Mouse (Mus musculus) CH12.LX (cell line): Measurements from ENCODE around the gene Clmp. TPM values are rescaled to one million over a fixed set of nuclear protein-coding genes. Genes with fewer than 3 reads are reported as not detected.

Source experiments
- DNase-seq: peaks from one replicate; pipeline ENCODE4 v3.0.0-alpha.2; 2013; ENCODE audit errors: extremely low read depth
- H3K27ac ChIP-seq: 2 replicates; pipeline ENCODE4 v1.5.1; 2012; ENCODE audit warnings: low read depth, mild to moderate bottlenecking, control low read depth, moderate library complexity; ENCODE audit not compliant: insufficient read depth
- H3K27me3 ChIP-seq: replicated peaks from 2 replicates; pipeline ENCODE3; 2012; ENCODE audit warnings: inconsistent platforms
- H3K36me3 ChIP-seq, 2 experiments: replicated peaks in 1 of 2; 2 replicates each; pipeline versions ENCODE3 to v1.6.1; 2012; ENCODE audit warnings: inconsistent platforms in 1 of 2, low read length in 1 of 2, mild to moderate bottlenecking in 1 of 2, mixed read lengths in 1 of 2, moderate library complexity in 1 of 2; ENCODE audit not compliant: control insufficient read depth in 1 of 2, insufficient read depth in 1 of 2
- H3K4me1 ChIP-seq, 2 experiments: 2 replicates each; pipeline ENCODE4 v1.6.1; 2012; ENCODE audit warnings: inconsistent platforms in 1 of 2, moderate library complexity in 1 of 2; ENCODE audit not compliant: insufficient read depth in 2 of 2, control insufficient read depth in 1 of 2
- H3K4me2 ChIP-seq: 2 replicates; pipeline ENCODE4 v1.6.1; 2012; ENCODE audit warnings: low read depth, mild to moderate bottlenecking, control low read depth; ENCODE audit not compliant: poor library complexity, insufficient read depth, severe bottlenecking
- H3K4me3 ChIP-seq, 3 experiments: fragments of 150-350 bp in 1 of 3; sonication (generic) in 1 of 3; replicated peaks in 1 of 3; 2 replicates each; pipeline versions ENCODE3 to v1.5.1; 2011 to 2012; ENCODE audit warnings: low read depth in 2 of 3, low read length in 2 of 3, mild to moderate bottlenecking in 2 of 3, moderate library complexity in 2 of 3, control low read depth in 1 of 3, improper control_type of control experiment in 1 of 3, inconsistent platforms in 1 of 3, mixed read lengths in 1 of 3; ENCODE audit not compliant: poor library complexity in 1 of 3
- H3K79me2 ChIP-seq: replicated peaks from 2 replicates; pipeline ENCODE4 v1.6.1; 2012; ENCODE audit warnings: mild to moderate bottlenecking, moderate library complexity; ENCODE audit not compliant: control insufficient read depth, poor library complexity, insufficient read depth, severe bottlenecking; ENCODE audit errors: extremely low read depth
- H3K9ac ChIP-seq: 2 replicates; pipeline ENCODE4 v1.6.1; 2012; ENCODE audit warnings: low read depth, mild to moderate bottlenecking, control low read depth, moderate library complexity; ENCODE audit not compliant: insufficient read depth
- H3K9me3 ChIP-seq: replicated peaks from 2 replicates; pipeline ENCODE3; 2012; ENCODE audit warnings: low read length, inconsistent platforms, mixed read lengths
- BHLHE40 ChIP-seq: IDR thresholded peaks from 2 replicates; pipeline ENCODE4 v1.6.1; 2011; ENCODE audit warnings: mild to moderate bottlenecking, low read depth, low read length, improper control_type of control experiment
- CHD1 ChIP-seq: IDR thresholded peaks from 2 replicates; pipeline ENCODE4 v1.6.1; 2012; ENCODE audit warnings: low read depth, low read length, improper control_type of control experiment, inconsistent platforms
- CHD2 ChIP-seq: IDR thresholded peaks from 2 replicates; pipeline ENCODE4 v1.6.1; 2011; ENCODE audit warnings: low read length, improper control_type of control experiment
- CTCF ChIP-seq, 2 experiments: IDR thresholded peaks in 1 of 2; conservative IDR thresholded peaks in 1 of 2; 2 replicates each; pipeline ENCODE4 v1.5.1; 2011 to 2012; ENCODE audit warnings: low read depth in 2 of 2, low read length in 2 of 2, improper control_type of control experiment in 1 of 2, inconsistent platforms in 1 of 2, mild to moderate bottlenecking in 1 of 2, moderate library complexity in 1 of 2
- E2F4 ChIP-seq: IDR thresholded peaks from 2 replicates; pipeline ENCODE4 v1.6.1; 2011; ENCODE audit warnings: low read depth, low read length, improper control_type of control experiment; ENCODE audit not compliant: insufficient replicate concordance
- EP300 ChIP-seq: IDR thresholded peaks from 2 replicates; pipeline ENCODE4 v1.6.1; 2011; ENCODE audit warnings: low read length, improper control_type of control experiment
- ETS1 ChIP-seq: conservative IDR thresholded peaks from 2 replicates; pipeline ENCODE4 v1.6.1; 2012; ENCODE audit warnings: low read depth, mild to moderate bottlenecking, inconsistent platforms, low read length, improper control_type of control experiment, moderate library complexity
- GABPA ChIP-seq: IDR thresholded peaks from 2 replicates; pipeline ENCODE4 v1.6.1; 2012; ENCODE audit warnings: low read depth, low read length, improper control_type of control experiment, inconsistent platforms; ENCODE audit not compliant: insufficient replicate concordance
- IRF4 ChIP-seq: IDR thresholded peaks from 2 replicates; pipeline ENCODE4 v1.6.1; 2014; ENCODE audit warnings: low read depth, mild to moderate bottlenecking, inconsistent platforms, low read length, improper control_type of control experiment
- JUN ChIP-seq: IDR thresholded peaks from 2 replicates; pipeline ENCODE4 v1.6.1; 2011; ENCODE audit warnings: low read depth, mild to moderate bottlenecking, low read length, improper control_type of control experiment, moderate library complexity; ENCODE audit not compliant: insufficient read depth
- JUND ChIP-seq: conservative IDR thresholded peaks from 2 replicates; pipeline ENCODE4 v1.6.1; 2011; ENCODE audit warnings: low read depth, low read length, improper control_type of control experiment
- KAT2A ChIP-seq: IDR thresholded peaks from 2 replicates; pipeline ENCODE4 v1.6.1; 2012; ENCODE audit warnings: low read length, improper control_type of control experiment, inconsistent platforms; ENCODE audit not compliant: insufficient replicate concordance
- MAFK ChIP-seq: IDR thresholded peaks from 2 replicates; pipeline ENCODE4 v1.6.1; 2011; ENCODE audit warnings: low read length, improper control_type of control experiment; ENCODE audit not compliant: insufficient replicate concordance
- MEF2A ChIP-seq: IDR thresholded peaks from 2 replicates; pipeline ENCODE4 v1.6.1; 2014; ENCODE audit warnings: low read depth, mild to moderate bottlenecking, inconsistent platforms, low read length, improper control_type of control experiment, borderline replicate concordance
- MYC ChIP-seq: IDR thresholded peaks from 2 replicates; pipeline ENCODE4 v1.6.1; 2011; ENCODE audit warnings: low read depth, mild to moderate bottlenecking, improper control_type of control experiment, low read length
- NELFE ChIP-seq: IDR thresholded peaks from 2 replicates; pipeline ENCODE4 v1.6.1; 2011; ENCODE audit warnings: low read depth, low read length, improper control_type of control experiment
- PAX5 ChIP-seq: IDR thresholded peaks from 2 replicates; pipeline ENCODE4 v1.6.1; 2012; ENCODE audit warnings: low read length, inconsistent platforms, mixed read lengths
- POLR2AphosphoS2 ChIP-seq: IDR thresholded peaks from 2 replicates; pipeline ENCODE4 v1.6.1; 2011; ENCODE audit warnings: low read depth, low read length, improper control_type of control experiment
- RAD21 ChIP-seq: IDR thresholded peaks from 2 replicates; pipeline ENCODE4 v1.6.1; 2011; ENCODE audit warnings: low read depth, mild to moderate bottlenecking, low read length, improper control_type of control experiment, moderate library complexity
- RCOR1 ChIP-seq: conservative IDR thresholded peaks from 2 replicates; pipeline ENCODE4 v1.6.1; 2012; ENCODE audit warnings: low read depth, mild to moderate bottlenecking, inconsistent platforms, low read length, improper control_type of control experiment
- SIN3A ChIP-seq: IDR thresholded peaks from 2 replicates; pipeline ENCODE4 v1.6.1; 2012; ENCODE audit warnings: low read length, improper control_type of control experiment, inconsistent platforms
- TCF12 ChIP-seq: IDR thresholded peaks from 2 replicates; pipeline ENCODE4 v1.6.1; 2014; ENCODE audit warnings: low read depth, mild to moderate bottlenecking, inconsistent platforms, low read length, improper control_type of control experiment
- USF1 ChIP-seq: IDR thresholded peaks from 2 replicates; pipeline ENCODE4 v1.6.1; 2014; ENCODE audit warnings: low read depth, mild to moderate bottlenecking, inconsistent platforms, low read length, improper control_type of control experiment
- USF2 ChIP-seq: conservative IDR thresholded peaks from 2 replicates; pipeline ENCODE4 v1.6.1; 2011; ENCODE audit warnings: low read depth, low read length, improper control_type of control experiment
- ZKSCAN1 ChIP-seq: IDR thresholded peaks from 2 replicates; pipeline ENCODE4 v1.6.1; 2012; ENCODE audit warnings: low read depth, inconsistent platforms, low read length, improper control_type of control experiment, borderline replicate concordance
- dilution Hi-C: fragments of 300-500 bp; cut with MboI; formaldehyde crosslinking; loops from 2 replicates; pipeline ENCODE4 v1.14.3; 2020; ENCODE audit warnings: low sequenced_read_pairs; ENCODE audit not compliant: extremely low pct_unique_long_range_greater_than_20kb, extremely low pct_ligation_motif_present
- in situ Hi-C: fragments of 300-500 bp; cut with MboI; formaldehyde crosslinking; loops from 3 replicates; pipeline ENCODE4 v1.14.3; 2019; ENCODE audit warnings: low sequenced_read_pairs, low pct_ligation_motif_present, low pct_unique_long_range_greater_than_20kb, mixed read lengths
- polyA plus RNA-seq: library from polyadenylated mRNA; unstranded; fragments of >175 nt; gene quantifications from 2 replicates; pipeline ENCODE4 v1.2.1, GENCODE M21; 2012; ENCODE audit warnings: low read depth; ENCODE audit not compliant: insufficient read length
- total RNA-seq, 2 experiments: library from RNA; depleted of rRNA; stranded (reverse); fragments of 300-350 nt in 1 of 2; fragments of >200 nt in 1 of 2; gene quantifications; 2 replicates each; pipeline ENCODE4 v1.2.3; 2012 to 2014

The Clmp gene
- total and polyA plus RNA-seq, 3 experiments = not detected

DNA sequence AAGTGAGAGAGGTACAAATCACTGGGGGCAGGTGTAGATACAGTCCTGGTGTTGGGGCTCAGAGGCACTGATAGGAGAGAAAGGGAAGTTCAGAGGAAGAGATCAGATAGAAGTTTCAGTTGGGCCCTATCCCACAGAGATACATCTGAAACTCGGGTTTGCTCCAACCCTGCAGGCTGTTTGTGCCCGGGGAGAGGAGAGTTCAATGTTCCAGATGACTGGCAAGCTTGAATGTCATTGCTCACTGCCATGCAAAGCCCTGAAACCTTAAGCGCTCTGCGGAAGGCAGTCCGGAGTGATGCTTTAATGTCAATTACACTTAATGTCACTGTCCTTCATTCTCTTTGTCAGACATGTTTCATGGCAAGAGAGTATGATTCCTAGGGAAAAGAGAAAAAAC is 39.2 kb downstream of the Clmp start:
- Histone ChIP-seq H3K27me3 (peaks cover 8% of the 10 kb centered on the region), H3K4me2 (no peak overlapping the region), H3K4me1 (peaks cover 0 to 5% of the 10 kb centered on the region in 2 experiments; a peak in 2 of 4 replicates), H3K9ac (no peak overlapping the region), H3K27ac (no peak overlapping the region), H3K9me3 (peaks cover 3% of the 10 kb centered on the region), H3K4me3 (no peak overlapping the region), H3K36me3 (no peaks in the 10 kb centered on the region), H3K79me2 (no peaks in the 10 kb centered on the region)
- no peak for DNase-seq
- dilution Hi-C loops = no loop called here
- TF ChIP-seq RAD21 = no peak
- no peak for TF ChIP-seq USF1
- no peak for TF ChIP-seq PAX5
- no peak for TF ChIP-seq ETS1
- TF ChIP-seq IRF4 = no peak
- no peak for TF ChIP-seq CTCF (conservative IDR thresholded peaks at IDR 0.05 in 1 of 2, IDR thresholded peaks at IDR 0.05 in 1 of 2; ENCODE audit: low read depth in 2 of 2, low read length in 2 of 2)
- TF ChIP-seq POLR2AphosphoS2 = no peak
- no peak for TF ChIP-seq MAFK
- TF ChIP-seq SIN3A = no peak
- no peak for TF ChIP-seq BHLHE40
- TF ChIP-seq E2F4 = no peak
- no peak for TF ChIP-seq EP300
- no peak for TF ChIP-seq CHD2
- TF ChIP-seq JUND = no peak
- in situ Hi-C loops = no loop called here

DNA sequence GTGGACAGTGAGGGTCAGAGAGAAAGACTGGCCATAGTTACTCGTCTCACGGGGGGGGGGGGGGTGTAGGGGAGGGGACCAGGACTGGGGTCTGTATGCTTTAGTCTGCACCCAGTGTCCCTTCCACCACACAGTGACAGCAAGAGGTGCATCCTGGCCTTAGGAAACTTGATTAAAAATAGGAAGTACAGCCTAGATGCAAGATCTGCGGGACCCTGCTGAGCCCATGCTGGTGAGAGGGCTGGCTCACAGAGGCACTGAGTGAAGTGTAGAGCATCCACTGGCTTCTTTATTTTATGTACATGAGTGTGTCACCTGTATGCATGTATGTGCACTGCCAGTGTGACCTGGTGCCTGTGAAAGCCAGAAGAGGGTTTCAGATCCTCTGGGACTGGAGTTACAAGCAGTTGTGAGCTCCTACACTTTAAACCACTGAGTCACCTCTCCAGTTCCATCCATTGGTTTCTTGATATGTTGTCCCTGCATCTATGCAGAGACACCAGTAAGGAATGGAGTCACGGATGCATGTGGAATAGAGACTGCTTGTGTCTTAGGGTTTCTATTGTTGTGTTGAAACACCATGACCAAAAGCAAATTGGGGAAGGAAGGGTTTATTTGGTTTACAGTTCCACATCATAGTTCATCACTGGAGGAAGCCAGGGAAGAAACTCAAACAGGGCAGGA is 41.5 kb downstream of the Clmp start:
- dilution Hi-C loops (no loop called here), in situ Hi-C loops (no loop called here)
- peaks cover 3% of the 10 kb centered on the region for H3K9me3 ChIP-seq
- DNase-seq = no peak
- no peaks in the 10 kb centered on the region for H3K36me3 ChIP-seq
- TF ChIP-seq GABPA (no peak), PAX5 (no peak), JUN (no peak), MEF2A (no peak), MYC (no peak), TCF12 (no peak), CHD1 (no peak), JUND (no peak), USF2 (no peak), E2F4 (no peak), ZKSCAN1 (no peak), EP300 (no peak), NELFE (no peak), RCOR1 (no peak), KAT2A (no peak)
- no peak overlapping the region for H3K27ac ChIP-seq
- H3K4me2 ChIP-seq = no peak overlapping the region
- peaks cover 0 to 17% of the 10 kb centered on the region in 2 experiments; a peak in 2 of 4 replicates for H3K4me1 ChIP-seq
- no peak overlapping the region for H3K4me3 ChIP-seq
- no peak overlapping the region for H3K9ac ChIP-seq
- H3K27me3 ChIP-seq = peaks cover 19% of the 10 kb centered on the region
- no peaks in the 10 kb centered on the region for H3K79me2 ChIP-seq
